Mouse (Mus musculus): ENCODE measurements around the gene Hamp2. TPM values are rescaled to one million over a fixed set of nuclear protein-coding genes. Genes with fewer than 3 reads are reported as not detected.
"Not testable (repeated sequence)": the region's sequence is repeated elsewhere in the genome, so short reads cannot be mapped to it uniquely, and the experiment has no call there.

Hamp2 gene
- polyA plus RNA-seq, 1 experiment from 2014 or later, result not detected

DNA sequence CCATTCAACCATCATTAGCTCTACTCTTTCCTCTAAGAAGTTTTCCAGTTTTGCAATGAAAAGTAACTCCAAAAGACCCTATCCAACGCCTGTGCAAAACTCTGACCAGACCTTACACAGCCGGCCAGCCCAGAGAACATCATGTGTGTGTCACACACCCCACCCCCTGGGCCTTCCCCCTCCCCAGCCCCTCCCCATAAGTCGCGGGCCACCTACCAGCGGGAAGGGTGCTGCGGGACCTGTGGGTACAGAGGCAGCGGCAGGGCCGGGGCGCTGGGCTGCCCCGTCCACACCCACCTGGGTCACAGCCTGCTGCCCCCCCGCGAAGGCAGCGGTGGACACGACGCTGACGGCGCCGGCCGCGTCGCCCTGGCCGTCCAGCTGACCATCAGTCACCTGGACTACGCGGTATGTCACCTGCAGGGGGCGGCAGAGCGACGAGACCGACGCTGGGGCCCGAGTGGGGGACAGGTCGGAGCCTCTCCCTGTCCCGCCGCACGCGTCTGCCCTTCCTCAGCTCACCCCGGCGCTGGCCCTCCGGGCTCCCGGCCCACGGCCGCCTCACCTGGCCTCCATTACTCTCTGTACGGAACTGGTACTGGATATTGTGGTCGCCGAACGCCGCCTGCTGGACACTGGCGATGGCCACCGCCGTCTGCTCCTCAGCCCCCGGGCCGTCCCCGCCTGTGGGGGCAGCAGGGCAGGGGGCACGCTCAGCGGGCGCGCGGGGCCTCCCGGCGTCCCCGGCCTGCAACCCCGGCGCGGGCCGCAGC is 31.3 kb upstream of the Hamp2 start:
- H3K9me3 ChIP-seq (ENCODE audit: control insufficient read depth, low read length), result no peaks in the 10 kb centered on the region
- peak overlapping the region; percentile 98 for H3K27ac ChIP-seq (ENCODE audit: low read length)
- H3K4me1 ChIP-seq (replicated peaks; ENCODE audit: control insufficient read depth, insufficient read depth, low read length), result peaks cover 10% of the 10 kb centered on the region
- H3K36me3 ChIP-seq (ENCODE audit: control insufficient read depth, insufficient read depth, low read length), result peaks cover 33% of the 10 kb centered on the region
- no peaks in the 10 kb centered on the region for H3K27me3 ChIP-seq (ENCODE audit: control insufficient read depth, insufficient read depth, low read depth, low read length)
- WGBS, result under 1% methylated on average over 35 of the region's 64 CpGs
- peak overlapping the region; percentile 98 for H3K9ac ChIP-seq (ENCODE audit: low read length)
- peak overlapping the region; percentile 81 for H3K4me3 ChIP-seq (ENCODE audit: low read length)
- peak; percentile 79 for ATAC-seq (ENCODE audit: low read depth)
- H3K4me2 ChIP-seq (ENCODE audit: low read depth, low read length), result peak overlapping the region; percentile 88

DNA sequence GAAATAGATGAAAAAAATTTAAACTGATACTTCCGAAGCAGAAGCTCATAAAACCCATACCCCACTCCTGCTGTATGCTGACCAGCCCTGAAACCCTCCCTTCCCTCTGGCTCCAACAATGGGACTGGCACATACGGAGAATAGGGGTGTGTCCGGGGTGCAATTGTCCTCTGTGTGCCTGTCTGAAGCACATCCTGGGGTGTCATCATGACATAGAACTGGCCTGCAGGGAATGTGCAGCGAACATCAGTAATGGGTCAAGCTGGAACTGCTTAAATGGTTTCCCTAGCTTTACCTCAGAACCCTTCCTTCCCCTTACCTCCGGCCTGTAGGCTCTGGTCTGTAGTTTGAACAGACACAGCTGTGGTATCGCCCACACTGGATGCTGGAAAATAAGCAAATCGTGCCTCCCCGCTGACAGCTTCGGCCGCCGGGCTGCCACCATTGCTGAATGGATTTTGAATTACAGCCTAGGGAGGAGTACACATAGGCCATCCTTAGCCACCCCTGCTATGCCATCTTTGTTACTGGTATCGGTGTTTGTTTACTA is 30.6 kb upstream of the Hamp2 start:
- H3K9ac ChIP-seq (ENCODE audit: low read length), result no peak overlapping the region
- H3K9me3 ChIP-seq (ENCODE audit: control insufficient read depth, low read length), result no peaks in the 10 kb centered on the region
- H3K27ac ChIP-seq (ENCODE audit: low read length), result no peak overlapping the region
- peak overlapping the region; percentile 81 for H3K4me3 ChIP-seq (ENCODE audit: low read length)
- H3K4me2 ChIP-seq (ENCODE audit: low read depth, low read length), result peak overlapping the region; percentile 88
- H3K4me1 ChIP-seq (replicated peaks; ENCODE audit: control insufficient read depth, insufficient read depth, low read length), result peaks cover 10% of the 10 kb centered on the region
- H3K36me3 ChIP-seq (ENCODE audit: control insufficient read depth, insufficient read depth, low read length), result peaks cover 38% of the 10 kb centered on the region
- 81% methylated on average over 12 of the region's 12 CpGs for WGBS
- no peak for ATAC-seq (ENCODE audit: low read depth)
- H3K27me3 ChIP-seq (ENCODE audit: control insufficient read depth, insufficient read depth, low read depth, low read length), result no peaks in the 10 kb centered on the region

DNA sequence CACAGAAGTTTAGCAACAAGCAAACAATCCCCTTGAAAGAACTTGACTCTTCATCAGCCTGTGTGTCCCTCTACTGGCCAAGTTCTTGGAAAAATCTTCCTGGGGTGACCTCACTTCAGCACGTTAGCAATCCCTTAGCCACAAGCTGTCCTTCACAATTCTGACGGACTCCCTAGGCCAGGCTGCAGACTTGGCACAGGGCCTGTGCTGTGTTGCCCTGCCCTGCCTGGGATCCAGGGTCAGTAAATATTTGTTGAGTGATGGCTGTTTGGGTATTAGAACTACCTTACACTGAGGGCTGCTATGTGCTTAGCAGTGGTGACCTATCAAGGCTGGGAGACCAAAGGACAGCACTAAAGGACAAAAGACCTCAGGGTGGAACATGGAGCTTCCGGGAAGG is 29.6 kb upstream of the Hamp2 start:
- H3K9ac ChIP-seq (ENCODE audit: low read length), result no peak overlapping the region
- ATAC-seq (ENCODE audit: low read depth), result no peak
- H3K4me2 ChIP-seq (ENCODE audit: low read depth, low read length), result no peak overlapping the region
- peaks cover 10% of the 10 kb centered on the region for H3K4me1 ChIP-seq (replicated peaks; ENCODE audit: control insufficient read depth, insufficient read depth, low read length)
- no peaks in the 10 kb centered on the region for H3K27me3 ChIP-seq (ENCODE audit: control insufficient read depth, insufficient read depth, low read depth, low read length)
- peaks cover 43% of the 10 kb centered on the region for H3K36me3 ChIP-seq (ENCODE audit: control insufficient read depth, insufficient read depth, low read length)
- no peaks in the 10 kb centered on the region for H3K9me3 ChIP-seq (ENCODE audit: control insufficient read depth, low read length)
- H3K4me3 ChIP-seq (ENCODE audit: low read length), result no peak overlapping the region
- 75% methylated on average over 3 of the region's 3 CpGs for WGBS
- no peak overlapping the region for H3K27ac ChIP-seq (ENCODE audit: low read length)

DNA sequence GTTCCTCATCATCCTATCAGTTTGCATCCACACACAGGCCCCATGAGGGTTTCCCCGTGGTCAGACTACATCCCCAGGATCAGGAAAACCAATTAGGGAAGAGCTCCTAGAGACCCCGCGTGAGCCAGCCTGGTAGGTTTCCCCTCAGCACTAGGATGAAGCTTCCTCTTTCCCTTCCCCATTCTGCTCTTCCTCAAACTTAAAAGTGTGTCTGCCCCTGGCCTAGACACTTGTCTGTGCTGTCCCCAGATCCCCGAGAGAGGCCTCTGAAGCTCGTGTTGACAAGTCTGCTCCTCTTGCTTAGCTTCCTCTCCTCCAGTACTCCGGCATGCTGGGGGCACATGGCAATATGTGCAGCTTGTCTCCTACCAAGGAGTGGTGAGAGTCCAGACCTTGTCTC is 29.0 kb upstream of the Hamp2 start:
- H3K9ac ChIP-seq (ENCODE audit: low read length), result no peak overlapping the region
- H3K4me3 ChIP-seq (ENCODE audit: low read length), result no peak overlapping the region
- H3K4me1 ChIP-seq (replicated peaks; ENCODE audit: control insufficient read depth, insufficient read depth, low read length), result peaks cover 10% of the 10 kb centered on the region
- 81% methylated on average over 6 of the region's 6 CpGs for WGBS
- ATAC-seq (ENCODE audit: low read depth), result no peak
- H3K4me2 ChIP-seq (ENCODE audit: low read depth, low read length), result no peak overlapping the region
- H3K27ac ChIP-seq (ENCODE audit: low read length), result no peak overlapping the region
- peaks cover 43% of the 10 kb centered on the region for H3K36me3 ChIP-seq (ENCODE audit: control insufficient read depth, insufficient read depth, low read length)
- H3K27me3 ChIP-seq (ENCODE audit: control insufficient read depth, insufficient read depth, low read depth, low read length), result no peaks in the 10 kb centered on the region
- H3K9me3 ChIP-seq (ENCODE audit: control insufficient read depth, low read length), result no peaks in the 10 kb centered on the region

DNA sequence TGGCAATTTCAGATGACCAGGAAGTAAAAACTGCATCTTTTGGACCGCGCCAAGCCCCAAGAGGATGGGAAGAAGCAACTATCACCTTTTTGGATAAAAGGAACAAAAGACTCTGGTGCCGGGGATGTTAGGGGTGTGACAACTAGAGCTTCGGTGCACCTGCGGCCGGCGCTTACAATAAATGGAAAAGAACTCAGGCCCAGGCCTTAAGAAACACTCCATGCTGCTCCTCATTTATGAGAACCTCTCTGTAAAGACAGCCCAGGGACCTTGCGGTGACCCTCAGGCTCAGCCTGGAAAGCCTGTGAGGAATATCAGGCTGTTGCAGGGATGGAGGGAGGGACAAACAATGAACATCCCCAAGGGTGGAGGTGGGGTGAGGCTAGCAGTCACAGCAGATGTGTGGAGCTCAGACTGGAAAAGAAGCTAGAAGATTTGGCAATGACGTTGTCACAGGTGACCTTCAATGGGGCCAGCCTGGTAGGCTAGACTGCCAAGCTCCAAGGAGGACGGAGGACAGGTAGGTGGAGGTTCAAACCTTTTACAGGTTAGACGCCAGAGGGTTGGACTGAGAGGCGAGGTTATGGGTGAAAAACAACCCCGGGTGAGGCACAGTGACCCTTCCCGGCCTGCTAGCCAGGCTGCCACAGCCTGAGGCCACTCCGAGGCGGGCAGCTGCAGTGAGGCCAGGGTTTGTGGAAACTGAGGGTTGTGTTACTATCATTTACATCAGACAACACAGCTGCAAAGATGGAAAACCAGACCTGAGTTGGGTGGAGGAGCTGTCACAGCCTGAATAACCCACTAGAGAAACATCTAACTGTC is 28.2 kb upstream of the Hamp2 start:
- H3K9ac ChIP-seq (ENCODE audit: low read length), result no peak overlapping the region
- no peak overlapping the region for H3K27ac ChIP-seq (ENCODE audit: low read length)
- peaks cover 7% of the 10 kb centered on the region for H3K4me1 ChIP-seq (replicated peaks; ENCODE audit: control insufficient read depth, insufficient read depth, low read length)
- H3K36me3 ChIP-seq (ENCODE audit: control insufficient read depth, insufficient read depth, low read length), result peaks cover 43% of the 10 kb centered on the region
- no peaks in the 10 kb centered on the region for H3K27me3 ChIP-seq (ENCODE audit: control insufficient read depth, insufficient read depth, low read depth, low read length)
- ATAC-seq (ENCODE audit: low read depth), result no peak
- H3K9me3 ChIP-seq (ENCODE audit: control insufficient read depth, low read length), result no peaks in the 10 kb centered on the region
- H3K4me3 ChIP-seq (ENCODE audit: low read length), result no peak overlapping the region
- WGBS, result 93% methylated on average over 16 of the region's 16 CpGs
- no peak overlapping the region for H3K4me2 ChIP-seq (ENCODE audit: low read depth, low read length)

DNA sequence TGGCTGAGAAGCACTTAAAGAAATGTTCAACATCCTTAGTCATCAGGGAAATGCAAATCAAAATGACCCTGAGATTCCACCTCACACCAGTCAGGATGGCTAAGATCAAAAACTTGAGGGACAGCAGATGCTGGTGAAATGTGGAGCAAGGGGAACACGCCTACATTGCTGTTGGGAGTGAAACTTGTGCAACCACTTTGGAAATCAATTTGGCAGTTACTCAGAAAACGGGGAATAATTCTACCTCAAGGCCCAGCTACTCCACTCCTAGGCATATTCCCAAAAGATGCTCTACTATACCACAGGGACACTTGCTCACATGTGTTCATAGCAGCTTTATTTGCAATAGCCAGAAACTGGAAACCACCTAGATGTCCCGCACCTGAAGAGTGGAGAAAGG is 25.4 kb upstream of the Hamp2 start:
- H3K27me3 ChIP-seq (ENCODE audit: control insufficient read depth, insufficient read depth, low read depth, low read length); H3K9me3 ChIP-seq (ENCODE audit: control insufficient read depth, low read length); H3K4me2 ChIP-seq (ENCODE audit: low read depth, low read length); H3K27ac ChIP-seq (ENCODE audit: low read length); H3K4me1 ChIP-seq (replicated peaks; ENCODE audit: control insufficient read depth, insufficient read depth, low read length); ATAC-seq (ENCODE audit: low read depth); H3K4me3 ChIP-seq (ENCODE audit: low read length); H3K9ac ChIP-seq (ENCODE audit: low read length): not testable (repeated sequence)
- peaks cover 43% of the 10 kb centered on the region for H3K36me3 ChIP-seq (ENCODE audit: control insufficient read depth, insufficient read depth, low read length)
- 73% methylated on average over 3 of the region's 3 CpGs for WGBS

DNA sequence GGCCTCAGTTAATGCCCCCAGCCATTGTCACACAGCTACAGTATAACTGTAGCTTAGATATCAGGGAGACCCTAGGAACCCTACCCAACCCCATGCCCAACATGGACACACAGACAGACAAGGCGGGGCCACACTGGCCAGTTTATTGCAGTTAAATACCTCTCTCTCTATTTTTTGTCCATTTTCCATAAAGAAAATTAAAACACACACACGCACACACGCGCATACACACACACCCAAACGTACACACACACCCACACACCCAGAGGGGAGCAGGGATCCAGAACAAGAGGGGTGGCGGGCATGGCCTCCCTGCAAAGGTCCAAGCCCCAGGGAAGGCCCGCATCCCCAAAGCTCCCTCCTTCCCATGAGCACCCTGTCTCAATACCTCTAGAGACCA is 21.4 kb upstream of the Hamp2 start:
- Histone ChIP-seq H3K9ac (ENCODE audit: low read length) (no peak overlapping the region), H3K27me3 (ENCODE audit: control insufficient read depth, insufficient read depth, low read depth, low read length) (no peaks in the 10 kb centered on the region), H3K4me2 (ENCODE audit: low read depth, low read length) (no peak overlapping the region), H3K36me3 (ENCODE audit: control insufficient read depth, insufficient read depth, low read length) (peaks cover 11% of the 10 kb centered on the region), H3K27ac (ENCODE audit: low read length) (no peak overlapping the region), H3K4me3 (ENCODE audit: low read length) (no peak overlapping the region), H3K9me3 (ENCODE audit: control insufficient read depth, low read length) (no peaks in the 10 kb centered on the region), H3K4me1 (replicated peaks; ENCODE audit: control insufficient read depth, insufficient read depth, low read length) (no peaks in the 10 kb centered on the region)
- no peak for ATAC-seq (ENCODE audit: low read depth)
- 96% methylated on average over 7 of the region's 7 CpGs for WGBS

DNA sequence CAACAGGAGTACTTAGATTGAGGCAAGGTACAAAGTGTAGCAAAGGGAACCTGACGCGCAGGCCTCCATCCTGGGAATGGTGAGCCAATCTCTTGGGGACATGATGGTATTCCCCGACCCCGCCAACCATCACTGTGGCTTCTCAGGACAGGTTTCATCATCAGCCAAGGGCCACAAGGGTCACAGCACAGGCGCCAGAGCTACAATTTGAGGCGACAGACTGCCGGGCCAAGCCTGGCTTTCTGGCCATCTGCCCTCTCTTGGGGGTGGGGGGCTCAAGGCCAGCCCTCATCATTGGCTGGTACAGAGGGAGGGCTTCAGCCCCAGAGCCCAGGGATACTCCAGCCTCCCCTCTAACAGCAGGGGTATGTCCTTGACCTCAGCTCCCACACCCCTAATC is 21.0 kb upstream of the Hamp2 start:
- H3K4me2 ChIP-seq (ENCODE audit: low read depth, low read length); H3K4me1 ChIP-seq (replicated peaks; ENCODE audit: control insufficient read depth, insufficient read depth, low read length); H3K27ac ChIP-seq (ENCODE audit: low read length); H3K9me3 ChIP-seq (ENCODE audit: control insufficient read depth, low read length); ATAC-seq (ENCODE audit: low read depth); H3K4me3 ChIP-seq (ENCODE audit: low read length); H3K27me3 ChIP-seq (ENCODE audit: control insufficient read depth, insufficient read depth, low read depth, low read length); H3K9ac ChIP-seq (ENCODE audit: low read length); H3K36me3 ChIP-seq (ENCODE audit: control insufficient read depth, insufficient read depth, low read length): not testable (repeated sequence)
- 84% methylated on average over 7 of the region's 7 CpGs for WGBS

DNA sequence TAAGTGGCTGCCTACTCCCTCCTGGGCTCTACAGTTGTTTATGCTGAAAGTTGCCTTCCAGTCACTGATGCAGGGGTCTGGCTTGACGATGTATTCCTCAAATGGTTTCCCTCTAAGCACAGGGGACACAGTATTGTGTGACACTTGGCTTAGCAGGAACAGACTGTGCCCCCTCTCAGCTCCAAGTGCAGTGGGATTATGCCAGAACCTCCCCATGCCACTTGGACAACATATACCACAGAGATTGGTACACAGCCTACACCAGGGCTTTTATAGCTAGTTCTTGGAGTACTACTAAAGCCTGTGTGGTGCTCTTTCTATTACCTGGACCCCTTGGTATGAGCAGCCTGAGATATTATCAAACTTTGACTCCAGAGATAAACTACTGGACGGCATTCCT is 20.2 kb upstream of the Hamp2 start:
- H3K4me1 ChIP-seq (replicated peaks; ENCODE audit: control insufficient read depth, insufficient read depth, low read length); H3K9ac ChIP-seq (ENCODE audit: low read length); H3K9me3 ChIP-seq (ENCODE audit: control insufficient read depth, low read length); H3K27ac ChIP-seq (ENCODE audit: low read length); H3K36me3 ChIP-seq (ENCODE audit: control insufficient read depth, insufficient read depth, low read length); H3K4me2 ChIP-seq (ENCODE audit: low read depth, low read length); H3K4me3 ChIP-seq (ENCODE audit: low read length); ATAC-seq (ENCODE audit: low read depth); H3K27me3 ChIP-seq (ENCODE audit: control insufficient read depth, insufficient read depth, low read depth, low read length): not testable (repeated sequence)
- WGBS, result 41% methylated on average over 2 of the region's 2 CpGs

Data from lung, embryonic 16.5 days (tissue).